Comparison of ENCODE assay signal across 20 mouse cellular contexts in the genomic region with DNA sequence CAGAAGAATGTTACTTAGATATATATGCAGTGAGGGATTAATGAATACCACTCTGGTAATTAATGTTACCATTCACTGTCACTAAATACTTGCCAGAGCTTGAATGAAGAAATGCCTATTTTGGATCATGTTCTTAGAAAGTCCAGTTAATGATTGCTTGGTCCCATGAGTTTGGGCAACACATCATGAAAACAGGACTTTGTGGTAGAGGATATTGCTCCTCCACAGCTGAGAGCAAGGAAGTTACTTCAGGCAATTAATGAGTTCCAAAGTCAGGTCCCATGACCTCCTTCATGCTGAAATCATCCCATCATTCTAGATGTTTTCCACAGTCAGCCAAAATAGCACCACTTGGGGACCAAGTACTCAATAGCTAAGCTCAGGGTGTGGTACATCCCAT.
"Had no signal": no experiment of that assay in that cellular context is flagged by ENCODE, and none has a peak within 500 bp of the region (broad histone marks: within the 10 kb centered on the region; RNA-seq: fewer than 3 reads in every experiment).

No protein-coding gene starts in this region.

- H3K27ac ChIP-seq: intestine, embryonic 15.5 days; left cerebral cortex, adult 2 months; liver, embryonic 12.5 days; liver, embryonic 15.5 days; lung, embryonic 15.5 days; neural tube, embryonic 12.5 days; neural tube, embryonic 15.5 days; stomach, postnatal 0 days had no signal

- H3K36me3 ChIP-seq: intestine, embryonic 15.5 days; liver, embryonic 12.5 days; liver, embryonic 15.5 days; lung, embryonic 15.5 days; neural tube, embryonic 12.5 days; neural tube, embryonic 15.5 days had no signal

- H3K4me3 ChIP-seq: intestine, embryonic 15.5 days; left cerebral cortex, adult 2 months; liver, embryonic 12.5 days; liver, embryonic 15.5 days; lung, embryonic 15.5 days; neural tube, embryonic 12.5 days; neural tube, embryonic 15.5 days had no signal

- H3K9me3 ChIP-seq: intestine, embryonic 15.5 days; liver, embryonic 12.5 days; liver, embryonic 15.5 days; lung, embryonic 15.5 days; neural tube, embryonic 12.5 days; neural tube, embryonic 15.5 days had no signal

- H3K4me1 ChIP-seq: intestine, embryonic 15.5 days; liver, embryonic 12.5 days; liver, embryonic 15.5 days; lung, embryonic 15.5 days; neural tube, embryonic 12.5 days; neural tube, embryonic 15.5 days had no signal

- ATAC-seq: intestine, embryonic 15.5 days; liver, embryonic 12.5 days had no signal

- DNase-seq: layer of hippocampus, postnatal 36 days; lung, adult 18-20 months; lung, postnatal 10 days; lung, postnatal 36 days; midbrain, embryonic 14.5 days; right cerebral cortex, adult 18-20 months; right cerebral cortex, postnatal 14 days; right cerebral cortex, postnatal 4 days; thymus, adult 2 months; thymus, postnatal 14 days; thymus, postnatal 4 days had no signal

- H3K4me2 ChIP-seq: intestine, embryonic 15.5 days; liver, embryonic 12.5 days; liver, embryonic 15.5 days; lung, embryonic 15.5 days; midbrain, embryonic 11.5 days; neural tube, embryonic 12.5 days; neural tube, embryonic 15.5 days had no signal

- H3K9ac ChIP-seq: intestine, embryonic 15.5 days; liver, embryonic 12.5 days; liver, embryonic 15.5 days; lung, embryonic 15.5 days; neural tube, embryonic 12.5 days; neural tube, embryonic 15.5 days had no signal

- H3K27me3 ChIP-seq: intestine, embryonic 15.5 days; liver, embryonic 12.5 days; liver, embryonic 15.5 days; lung, embryonic 15.5 days; neural tube, embryonic 12.5 days; neural tube, embryonic 15.5 days had no signal
